Comparison of ENCODE assay signal across 8 mouse cellular contexts in the genomic region with DNA sequence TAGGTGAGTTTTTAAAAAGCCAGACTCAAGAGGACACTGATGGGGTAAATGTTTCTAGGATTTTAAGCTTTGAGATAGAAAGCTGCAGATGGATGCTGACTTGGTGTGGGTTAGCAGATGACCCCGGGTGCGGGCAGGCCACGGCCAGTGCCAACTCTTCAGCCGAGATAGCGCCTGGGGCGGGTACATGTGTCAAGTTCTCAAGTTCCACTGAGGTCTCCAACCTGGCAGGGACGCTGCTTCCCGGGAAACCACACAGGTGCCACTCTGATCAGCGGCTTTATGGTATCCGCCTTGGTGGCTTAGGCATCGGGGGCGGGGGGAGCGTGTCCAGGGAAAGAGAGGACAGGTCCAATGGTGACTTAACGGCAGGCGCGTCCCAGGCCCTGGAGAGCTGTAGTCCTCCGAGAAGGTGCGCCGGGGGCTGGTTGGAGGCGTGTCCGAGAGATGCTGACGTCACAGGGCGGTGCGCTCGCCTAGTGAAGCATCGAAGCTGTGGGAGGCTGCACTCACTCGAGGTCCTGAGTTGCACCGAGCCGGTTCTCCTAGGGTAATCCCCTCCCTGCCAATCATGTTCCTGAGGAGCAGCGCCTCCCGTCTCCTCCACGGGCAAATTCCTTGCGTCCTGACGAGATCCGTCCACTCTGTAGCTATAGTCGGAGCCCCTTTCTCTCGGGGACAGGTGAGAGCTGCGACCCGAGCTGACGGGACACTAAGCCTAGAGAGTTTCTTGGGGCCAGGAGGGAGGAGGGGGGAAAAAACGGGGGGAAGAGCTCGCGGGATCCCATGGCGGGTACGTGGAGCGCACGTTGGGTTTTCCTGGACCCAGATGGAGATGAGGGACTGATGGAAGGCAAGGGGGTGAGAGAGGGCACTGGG. TPM values are rescaled to one million over a fixed set of nuclear protein-coding genes. Genes with fewer than 3 reads are reported as not detected.
DNase-seq lines count a peak whose midpoint lies in the region; ATAC-seq and TF ChIP-seq lines count a peak whose summit lies in the region.

A gene (plus strand): TSS at position 479 of the 879 bp plus-strand sequence.

- H3K4me2 ChIP-seq in forebrain, embryonic 16.5 days (ENCODE audit: low read length) = peak within 1 kb of the TSS; percentile 98
- peak within 1 kb of the TSS; percentile 92 for H3K4me2 ChIP-seq in hindbrain, embryonic 12.5 days (replicated peaks)
- H3K4me2 ChIP-seq in lung, embryonic 15.5 days = peak within 1 kb of the TSS; percentile 85

- H3K36me3 ChIP-seq in forebrain, embryonic 16.5 days (ENCODE audit: control insufficient read depth, insufficient read depth) = no peaks in the 10 kb centered on the region
- no peaks in the 10 kb centered on the region for H3K36me3 ChIP-seq in hindbrain, embryonic 12.5 days
- H3K36me3 ChIP-seq in lung, embryonic 15.5 days = no peaks in the 10 kb centered on the region

- WGBS in cerebellum, adult 2 months = under 1% methylated on average over 47 of the region's 47 CpGs
- WGBS in forebrain, embryonic 16.5 days = under 1% methylated on average over 47 of the region's 47 CpGs
- WGBS in hindbrain, embryonic 12.5 days = under 1% methylated on average over 47 of the region's 47 CpGs
- WGBS in lung, embryonic 15.5 days = under 1% methylated on average over 47 of the region's 47 CpGs

- peak within 1 kb of the TSS; percentile 60 for H3K9ac ChIP-seq in forebrain, embryonic 16.5 days (replicated peaks; ENCODE audit: low read depth, low read length)
- H3K9ac ChIP-seq in hindbrain, embryonic 12.5 days = peak within 1 kb of the TSS; percentile 61
- H3K9ac ChIP-seq in lung, embryonic 15.5 days = peak within 1 kb of the TSS; percentile 20; the same call in 1 of the 2 replicates

- no peak for TF ChIP-seq CTCF in cerebellum, adult 2 months (IDR thresholded peaks at IDR 0.05; ENCODE audit: borderline replicate concordance, insufficient read depth, low read depth, low read length)

- H3K27me3 ChIP-seq in cerebellum, adult 2 months (ENCODE audit: control insufficient read depth, insufficient read depth, low read length) = no peaks in the 10 kb centered on the region; the same call in 1 of the 2 replicates
- peaks cover 18% of the 10 kb centered on the region for H3K27me3 ChIP-seq in forebrain, embryonic 16.5 days (replicated peaks; ENCODE audit: control insufficient read depth, insufficient read depth, low read length)
- peaks cover 38% of the 10 kb centered on the region for H3K27me3 ChIP-seq in hindbrain, embryonic 12.5 days
- peaks cover 40% of the 10 kb centered on the region for H3K27me3 ChIP-seq in lung, embryonic 15.5 days

- no peak within 1 kb of the TSS for H3K27ac ChIP-seq in cerebellum, adult 2 months (ENCODE audit: insufficient read depth, low read length)
- H3K27ac ChIP-seq in forebrain, embryonic 16.5 days (ENCODE audit: low read length) = no peak within 1 kb of the TSS
- H3K27ac ChIP-seq in hindbrain, embryonic 12.5 days = no peak within 1 kb of the TSS
- no peak within 1 kb of the TSS for H3K27ac ChIP-seq in lung, embryonic 15.5 days

- ATAC-seq in forebrain, embryonic 16.5 days = peak; percentile 98
- peak; percentile 93 for ATAC-seq in hindbrain, embryonic 12.5 days (ENCODE audit: low FRiP score)
- peak; percentile 87 for ATAC-seq in lung, embryonic 15.5 days (ENCODE audit: borderline replicate concordance, extremely low read depth, low FRiP score, low TSS enrichment)

- peak; percentile 69 for DNase-seq in MN1 (ENCODE audit: low spot score)
- DNase-seq in cerebellum, adult 2 months = peak; percentile 86
- peak; percentile 41 for DNase-seq in layer of hippocampus, adult 9-11 months
- DNase-seq in ovary, adult 18-20 months (ENCODE audit: low spot score) = peak; percentile 48
- peak; percentile 82 for DNase-seq in thymus, postnatal 0 days (ENCODE audit: low spot score)

- H3K9me3 ChIP-seq in forebrain, embryonic 16.5 days (ENCODE audit: control insufficient read depth, low read length) = no peaks in the 10 kb centered on the region
- no peaks in the 10 kb centered on the region for H3K9me3 ChIP-seq in hindbrain, embryonic 12.5 days (replicated peaks)
- no peaks in the 10 kb centered on the region for H3K9me3 ChIP-seq in lung, embryonic 15.5 days

- TF ChIP-seq POLR2A in cerebellum, adult 2 months (IDR thresholded peaks at IDR 0.05; ENCODE audit: borderline replicate concordance, insufficient read depth, low read length) = peak; percentile 51; the same call in 1 of the 2 replicates

- no peaks in the 10 kb centered on the region for H3K4me1 ChIP-seq in cerebellum, adult 2 months (ENCODE audit: control insufficient read depth, insufficient read depth, low read length)
- H3K4me1 ChIP-seq in forebrain, embryonic 16.5 days (replicated peaks; ENCODE audit: control insufficient read depth, insufficient read depth, low read length) = peaks cover 16% of the 10 kb centered on the region
- peaks cover 7% of the 10 kb centered on the region for H3K4me1 ChIP-seq in hindbrain, embryonic 12.5 days
- peaks cover 11% of the 10 kb centered on the region; the same call in 1 of the 2 replicates for H3K4me1 ChIP-seq in lung, embryonic 15.5 days

- H3K4me3 ChIP-seq in cerebellum, adult 2 months (replicated peaks; ENCODE audit: insufficient read depth, low read depth, low read length) = peak within 1 kb of the TSS; percentile 57
- peak within 1 kb of the TSS; percentile 61 for H3K4me3 ChIP-seq in forebrain, embryonic 16.5 days (replicated peaks; ENCODE audit: low read length)
- peak within 1 kb of the TSS; percentile 47 for H3K4me3 ChIP-seq in hindbrain, embryonic 12.5 days
- H3K4me3 ChIP-seq in lung, embryonic 15.5 days = peak within 1 kb of the TSS; percentile 40

RNA-seq across cellular contexts. Expression of the gene that starts here (rescaled TPM):
- 0.59 and 0.68 TPM in 2 replicates for polyA plus RNA-seq in cerebellum, adult 2 months (2012; rRNA removed)
- 13.2 and 17.6 TPM in 2 replicates for polyA plus RNA-seq in forebrain, embryonic 16.5 days (2015; fragmentation: Nextera tagmentation; extraction: Ambion mirVana)
- 16.4 and 17.6 TPM in 2 replicates for polyA plus RNA-seq in hindbrain, embryonic 12.5 days (2016; fragmentation: Nextera tagmentation; extraction: Ambion mirVana)
- 4.7 and 5.0 TPM in 2 replicates for polyA plus RNA-seq in lung, embryonic 15.5 days (2015; fragmentation: Nextera tagmentation; extraction: Ambion mirVana)
- 4.0 and 4.3 TPM in 2 replicates for polyA plus RNA-seq in thymus, postnatal 0 days (2015; fragmentation: Nextera tagmentation; extraction: Ambion mirVana)

Comparison
In these comparisons a context has a peak if more than half of its experiments do, and no peak if none do; other contexts are left out.
1. Peak in DNase-seq and H3K4me3 ChIP-seq in cerebellum, adult 2 months; RNA of the gene not detected or under 1 TPM.